Mouse (Mus musculus) erythroid progenitor cell, adult 5-6 weeks (primary cell): ENCODE measurements around the gene Rnpep. TPM values are rescaled to one million over a fixed set of nuclear protein-coding genes. Genes with fewer than 3 reads are reported as not detected.

Experiments used
- total RNA-seq, 2 experiments: library from RNA; stranded (forward) in 1 of 2; stranded (reverse) in 1 of 2; fragments of 150-400 nt in 1 of 2; fragments of 186-747, 209-891 nt in 1 of 2; gene quantifications; 2 replicates each; pipeline versions ENCODE4 v1.2.3 to v1.2.4; 2015 to 2017; ENCODE audit warnings: low replicate concordance in 2 of 2

Rnpep gene
- total RNA-seq, 2 experiments from 2014 or later: 11.9 to 15.5 TPM

Other genes starting within 250 kb of the Rnpep start
- gene Lgr6, start 178.8 kb downstream of the Rnpep start, total RNA-seq (2015; ENCODE audit: low replicate concordance): not detected in 2 replicates
- not detected in 2 replicates for gene Lgr6, start 178.8 kb downstream of the Rnpep start, total RNA-seq (2017; ENCODE audit: low replicate concordance)
- 8.3 and 12.2 TPM in 2 replicates for gene Ptpn7, start 151.4 kb downstream of the Rnpep start, total RNA-seq (2015; ENCODE audit: low replicate concordance)
- gene Ptpn7, start 151.4 kb downstream of the Rnpep start, total RNA-seq (2017; ENCODE audit: low replicate concordance): 10.8 and 11.9 TPM in 2 replicates
- gene Arl8a, start 137.3 kb downstream of the Rnpep start, total RNA-seq (2015; ENCODE audit: low replicate concordance): 19.3 and 21.3 TPM in 2 replicates
- gene Arl8a, start 137.3 kb downstream of the Rnpep start, total RNA-seq (2017; ENCODE audit: low replicate concordance): 12.3 and 17.8 TPM in 2 replicates
- not detected in 2 replicates for gene Gpr37l1, start 116.4 kb downstream of the Rnpep start, total RNA-seq (2015; ENCODE audit: low replicate concordance)
- not detected in 2 replicates for gene Gpr37l1, start 116.4 kb downstream of the Rnpep start, total RNA-seq (2017; ENCODE audit: low replicate concordance)
- not detected in 2 replicates for gene Elf3, start 25.5 kb downstream of the Rnpep start, total RNA-seq (2015; ENCODE audit: low replicate concordance)
- gene Elf3, start 25.5 kb downstream of the Rnpep start, total RNA-seq (2017; ENCODE audit: low replicate concordance): not detected in 2 replicates
- gene Timm17a, start 29.7 kb upstream of the Rnpep start, total RNA-seq (2015; ENCODE audit: low replicate concordance): 9.7 and 11.3 TPM in 2 replicates
- 1.7 and 14.2 TPM in 2 replicates for gene Timm17a, start 29.7 kb upstream of the Rnpep start, total RNA-seq (2017; ENCODE audit: low replicate concordance)
- not detected in 2 replicates for gene Lmod1, start 40.7 kb upstream of the Rnpep start, total RNA-seq (2015; ENCODE audit: low replicate concordance)
- not detected in 2 replicates for gene Lmod1, start 40.7 kb upstream of the Rnpep start, total RNA-seq (2017; ENCODE audit: low replicate concordance)
- gene Shisa4, start 91.2 kb upstream of the Rnpep start, total RNA-seq (2015; ENCODE audit: low replicate concordance): not detected in 2 replicates
- gene Shisa4, start 91.2 kb upstream of the Rnpep start, total RNA-seq (2017; ENCODE audit: low replicate concordance): not detected in 2 replicates
- 21.0 and 27.0 TPM in 2 replicates for gene Ipo9, start 146.4 kb upstream of the Rnpep start, total RNA-seq (2015; ENCODE audit: low replicate concordance)
- 38.0 and 62.0 TPM in 2 replicates for gene Ipo9, start 146.4 kb upstream of the Rnpep start, total RNA-seq (2017; ENCODE audit: low replicate concordance)